Mouse (Mus musculus) G1E (cell line): ENCODE data around the gene Siae.

ENCODE experiments used
- CTCF ChIP-seq: IDR thresholded peaks from 2 replicates; pipeline ENCODE4 v1.5.1; 2012; ENCODE audit warnings: low read depth, low read length, inconsistent platforms, mixed read lengths
- GATA1 ChIP-seq: IDR thresholded peaks from 2 replicates; pipeline ENCODE4 v1.6.1; 2012; ENCODE audit warnings: borderline replicate concordance, low read length, inconsistent platforms, mixed read lengths
- GATA2 ChIP-seq: IDR thresholded peaks from 2 replicates; pipeline ENCODE4 v1.6.1; 2012; ENCODE audit warnings: low read depth, low read length, inconsistent platforms, borderline replicate concordance
- POLR2AphosphoS5 ChIP-seq: IDR thresholded peaks from 2 replicates; pipeline ENCODE4 v1.6.1; 2012; ENCODE audit warnings: low read depth, low read length, inconsistent platforms; ENCODE audit not compliant: insufficient replicate concordance
- TAL1 ChIP-seq: conservative IDR thresholded peaks from 2 replicates; pipeline ENCODE4 v1.6.1; 2012; ENCODE audit warnings: low read depth, low read length, inconsistent platforms, mixed read lengths

DNA sequence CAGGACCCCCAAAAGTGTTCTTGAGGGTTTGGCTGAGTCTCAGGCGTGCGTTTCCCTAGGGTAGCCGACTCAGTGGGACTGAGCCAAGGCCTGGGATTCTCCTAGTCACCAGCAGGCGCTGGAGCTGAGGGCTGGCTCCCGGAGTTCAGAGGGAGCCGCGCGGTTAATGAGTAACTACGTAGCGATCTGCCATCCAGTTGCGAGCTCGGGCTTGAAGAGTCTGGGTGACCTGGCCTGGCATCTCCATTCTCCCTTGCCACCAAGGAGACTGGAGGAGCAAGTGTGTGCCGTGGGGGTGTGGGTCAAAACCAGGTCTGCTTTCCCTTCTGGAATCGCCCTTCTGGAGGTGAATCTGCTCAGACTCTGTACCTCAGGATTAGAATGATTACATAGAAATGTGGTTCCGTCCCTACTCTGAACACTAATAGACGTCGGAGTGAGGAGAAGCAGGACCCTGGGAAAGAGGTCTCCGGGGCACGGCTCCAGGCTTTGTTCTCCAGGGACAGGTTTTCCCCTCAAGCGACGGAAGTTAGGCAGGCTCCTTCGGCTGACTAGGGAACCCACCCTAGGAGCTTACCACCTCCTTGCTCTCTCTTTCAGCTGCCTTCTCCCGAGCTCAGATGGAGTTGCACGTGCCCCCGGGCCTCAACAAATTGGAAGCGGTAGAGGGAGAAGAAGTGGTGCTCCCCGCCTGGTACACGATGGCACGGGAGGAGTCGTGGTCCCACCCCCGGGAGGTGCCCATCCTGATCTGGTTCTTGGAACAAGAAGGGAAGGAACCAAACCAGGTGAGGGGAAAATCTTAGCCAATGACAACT, 24.4 kb upstream of the Siae start:
- TF ChIP-seq GATA1 (no peak), CTCF (no peak), TAL1 (no peak), POLR2AphosphoS5 (no peak), GATA2 (no peak)
